In genomic region chr9:66059583-66060307, GRCm38 (mm10) we compare ENCODE assay signal across 7 mouse cellular contexts. TPM values are rescaled to one million over a fixed set of nuclear protein-coding genes. Genes with fewer than 3 reads are reported as not detected.
A peak's percentile ranks its signal among the peaks of the same experiment; 100 is the strongest.
DNase-seq lines count a peak whose midpoint lies in the region; ATAC-seq and TF ChIP-seq lines count a peak whose summit lies in the region.

TSS of gene Ppib (plus strand) at chr9:66060222.

- H3K4me1 ChIP-seq in embryonic facial prominence, embryonic 10.5 days, result peaks cover 24% of the 10 kb centered on the region
- H3K4me1 ChIP-seq in intestine, postnatal 0 days (replicated peaks; ENCODE audit: control insufficient read depth, insufficient read depth, low read length), result 0 out of 2 replicates have a peak, but pooled peaks cover 9% of the 10 kb centered on the region
- peaks cover 18% of the 10 kb centered on the region for H3K4me1 ChIP-seq in midbrain, embryonic 12.5 days
- peaks cover 9% of the 10 kb centered on the region; the same call in 1 of the 2 replicates for H3K4me1 ChIP-seq in small intestine, adult 2 months (ENCODE audit: control insufficient read depth, insufficient read depth, insufficient read length, low read length)

- intact Hi-C loops in left cerebral cortex, postnatal 4 days (cut with DNase I), result no loop called here

- WGBS in embryonic facial prominence, embryonic 10.5 days, result 1% methylated on average over 51 of the region's 51 CpGs
- under 1% methylated on average over 51 of the region's 51 CpGs for WGBS in intestine, postnatal 0 days
- WGBS in midbrain, embryonic 12.5 days, result 1% methylated on average over 51 of the region's 51 CpGs
- WGBS in small intestine, adult 2 months, result under 1% methylated on average over 51 of the region's 51 CpGs

- H3K4me3 ChIP-seq in embryonic facial prominence, embryonic 10.5 days, result peak within 1 kb of the TSS; percentile 83
- peak within 1 kb of the TSS; percentile 83 for H3K4me3 ChIP-seq in intestine, postnatal 0 days (ENCODE audit: low read depth, low read length)
- peak within 1 kb of the TSS; percentile 81 for H3K4me3 ChIP-seq in midbrain, embryonic 12.5 days
- peak within 1 kb of the TSS; percentile 92 for H3K4me3 ChIP-seq in small intestine, adult 2 months (ENCODE audit: low read depth, low read length)

- H3K9me3 ChIP-seq in embryonic facial prominence, embryonic 10.5 days, result no peaks in the 10 kb centered on the region
- H3K9me3 ChIP-seq in intestine, postnatal 0 days (ENCODE audit: control insufficient read depth), result no peaks in the 10 kb centered on the region
- H3K9me3 ChIP-seq in midbrain, embryonic 12.5 days, result no peaks in the 10 kb centered on the region

- H3K9ac ChIP-seq in intestine, postnatal 0 days (ENCODE audit: low read depth, low read length), result peak within 1 kb of the TSS; percentile 80
- peak within 1 kb of the TSS; percentile 85 for H3K9ac ChIP-seq in midbrain, embryonic 12.5 days (replicated peaks)

- DNase-seq in adrenal gland, postnatal 10 days, result peak; percentile 99
- DNase-seq in embryonic facial prominence, embryonic 10.5 days (ENCODE audit: low spot score), result peak; percentile 99
- peak; percentile 60 for DNase-seq in gonadal fat pad, adult 2 months (ENCODE audit: low read depth)
- peak; percentile 98 for DNase-seq in left cerebral cortex, postnatal 4 days

- no peaks in the 10 kb centered on the region for H3K27me3 ChIP-seq in embryonic facial prominence, embryonic 10.5 days (replicated peaks; ENCODE audit: low read depth, poor library complexity, severe bottlenecking)
- H3K27me3 ChIP-seq in intestine, postnatal 0 days (replicated peaks; ENCODE audit: control insufficient read depth, insufficient read depth, low read length), result no peaks in the 10 kb centered on the region
- H3K27me3 ChIP-seq in midbrain, embryonic 12.5 days, result no peaks in the 10 kb centered on the region
- no peaks in the 10 kb centered on the region for H3K27me3 ChIP-seq in small intestine, adult 2 months (ENCODE audit: control insufficient read depth, insufficient read depth, low read length)

- H3K4me2 ChIP-seq in intestine, postnatal 0 days (replicated peaks; ENCODE audit: low read depth), result peak within 1 kb of the TSS; percentile 87
- H3K4me2 ChIP-seq in midbrain, embryonic 12.5 days (replicated peaks), result peak within 1 kb of the TSS; percentile 80

- peak; percentile 73 for TF ChIP-seq POLR2A in small intestine, adult 2 months (IDR thresholded peaks at IDR 0.05; ENCODE audit: low read depth, low read length)

- peak; percentile 62 for TF ChIP-seq CTCF in intestine, postnatal 0 days (IDR thresholded peaks at IDR 0.05; ENCODE audit: low read depth)
- no peak for TF ChIP-seq CTCF in small intestine, adult 2 months (IDR thresholded peaks at IDR 0.05; ENCODE audit: extremely low read depth, insufficient read length, insufficient replicate concordance, low read depth, low read length)

- peak within 1 kb of the TSS; percentile 92 for H3K27ac ChIP-seq in embryonic facial prominence, embryonic 10.5 days (replicated peaks)
- peak within 1 kb of the TSS; percentile 78 for H3K27ac ChIP-seq in intestine, postnatal 0 days (ENCODE audit: low read depth, low read length)
- peak within 1 kb of the TSS; percentile 86 for H3K27ac ChIP-seq in midbrain, embryonic 12.5 days (replicated peaks)
- peak within 1 kb of the TSS; percentile 71 for H3K27ac ChIP-seq in small intestine, adult 2 months (ENCODE audit: insufficient read depth, low read depth, low read length)

- H3K36me3 ChIP-seq in embryonic facial prominence, embryonic 10.5 days (replicated peaks), result peaks cover 25% of the 10 kb centered on the region
- H3K36me3 ChIP-seq in intestine, postnatal 0 days (ENCODE audit: control insufficient read depth, insufficient read depth), result peaks cover 25% of the 10 kb centered on the region
- peaks cover 24% of the 10 kb centered on the region for H3K36me3 ChIP-seq in midbrain, embryonic 12.5 days
- H3K36me3 ChIP-seq in small intestine, adult 2 months (ENCODE audit: control insufficient read depth, insufficient read depth, low read length), result peaks cover 20% of the 10 kb centered on the region

- ATAC-seq in intestine, postnatal 0 days, result peak; percentile 97
- ATAC-seq in midbrain, embryonic 12.5 days (ENCODE audit: low FRiP score, low read depth), result peak; percentile 97

RNA-seq across cellular contexts. Expression of gene Ppib, which starts in this region (rescaled TPM):
- total RNA-seq in adrenal gland, postnatal 10 days (2021), result 100 to 1,000 TPM; 364 to 402 TPM
- polyA plus RNA-seq in embryonic facial prominence, embryonic 10.5 days (2016; fragmentation: Nextera tagmentation; extraction: Ambion mirVana), result 471 and 486 TPM in 2 replicates
- polyA plus RNA-seq in gonadal fat pad, adult 2 months (2012; rRNA removed), result 421 and 459 TPM in 2 replicates
- 440 and 508 TPM in 2 replicates for polyA plus RNA-seq in intestine, postnatal 0 days (2015; fragmentation: Nextera tagmentation; extraction: Ambion mirVana)
- 100 to 1,000 TPM; 233 to 249 TPM for total RNA-seq in left cerebral cortex, postnatal 4 days (2021)
- polyA plus RNA-seq in midbrain, embryonic 12.5 days (2016; fragmentation: Nextera tagmentation; extraction: Ambion mirVana), result 376 and 416 TPM in 2 replicates
- polyA plus RNA-seq in small intestine, adult 2 months (2012; rRNA removed), result 117 and 144 TPM in 2 replicates

Comparison
In these comparisons a context has a peak if more than half of its experiments do, and no peak if none do; other contexts are left out.
1. Peak in every context shown above with its lines: DNase-seq, ATAC-seq, H3K4me3 ChIP-seq and H3K27ac ChIP-seq.